Mouse (Mus musculus) right cerebral cortex, postnatal 4 days (tissue): Measurements from ENCODE around the gene Kif24.

Experiments
- DNase-seq: peaks from one replicate; pipeline ENCODE4 v3.0.0-alpha.2; 2022

Kif24 gene

GRCm38 (mm10) chr4:41464345-41465286, at the start of gene Kif24, which contains the start of gene Nudt2:
Gene Kif24 (minus strand): TSS chr4:41464887.
Gene Nudt2 (plus strand): TSS chr4:41465151.
- DNase-seq: peak; percentile 90

GRCm38 (mm10) chr4:41513714-41514113, 49.0 kb upstream of the Kif24 start:
- DNase-seq: no peak

- DNase-seq: no peak
Observed at GRCm38 (mm10) chr4:41513309-41513708, 48.6 kb upstream of the Kif24 start.

GRCm38 (mm10) chr4:41507998-41508397, 43.3 kb upstream of the Kif24 start:
- no peak for DNase-seq

GRCm38 (mm10) chr4:41507326-41507924, 42.7 kb upstream of the Kif24 start:
- DNase-seq: no peak

- peak; percentile 80 for DNase-seq
Observed at GRCm38 (mm10) chr4:41506906-41507305, 42.2 kb upstream of the Kif24 start.

GRCm38 (mm10) chr4:41506156-41506555, 41.5 kb upstream of the Kif24 start:
- DNase-seq: peak; percentile 68

GRCm38 (mm10) chr4:41505131-41505551, 40.5 kb upstream of the Kif24 start:
- DNase-seq: no peak

- DNase-seq: no peak
Observed at GRCm38 (mm10) chr4:41504325-41504724, 39.6 kb upstream of the Kif24 start.

- DNase-seq: peak; percentile 93
Observed at GRCm38 (mm10) chr4:41502986-41503412, 38.3 kb upstream of the Kif24 start, which contains the start of gene AI464131. Gene AI464131 (minus strand): TSS chr4:41503076.

GRCm38 (mm10) chr4:41502171-41502940, 37.7 kb upstream of the Kif24 start:
- no peak for DNase-seq

GRCm38 (mm10) chr4:41500787-41501186, 36.1 kb upstream of the Kif24 start:
- DNase-seq: no peak

GRCm38 (mm10) chr4:41499619-41500018, 34.9 kb upstream of the Kif24 start:
- no peak for DNase-seq

- no peak for DNase-seq
Observed at GRCm38 (mm10) chr4:41498921-41499391, 34.3 kb upstream of the Kif24 start.

- DNase-seq: no peak
Observed at GRCm38 (mm10) chr4:41497995-41498845, 33.5 kb upstream of the Kif24 start.

GRCm38 (mm10) chr4:41497579-41497978, 32.9 kb upstream of the Kif24 start:
- DNase-seq: peak; percentile 65

- no peak for DNase-seq
Observed at GRCm38 (mm10) chr4:41497046-41497445, 32.4 kb upstream of the Kif24 start.

- peak; percentile 53 for DNase-seq
Observed at GRCm38 (mm10) chr4:41495850-41496249, 31.2 kb upstream of the Kif24 start.

- DNase-seq: no peak
Observed at GRCm38 (mm10) chr4:41495076-41495475, 30.4 kb upstream of the Kif24 start.

GRCm38 (mm10) chr4:41494378-41494777, 29.7 kb upstream of the Kif24 start:
- DNase-seq: no peak

- no peak for DNase-seq
Observed at GRCm38 (mm10) chr4:41493464-41494116, 28.9 kb upstream of the Kif24 start.
